Mouse (Mus musculus) liver, embryonic 14.5 days (tissue): ENCODE measurements at regions not wholly inside any gene's neighbourhood (a gene's known extent, or its start where the extent isn't known, plus 50 kb on each side); places are given as distances from the start of the nearest gene placed in this dataset.

ENCODE experiments used
- ATAC-seq: fragments of 200-750 bp; cut with Nextera tagmentation; 2 replicates; pipeline ENCODE4 v1.8.0; 2017; ENCODE audit warnings: moderate number of reproducible peaks, mild to moderate bottlenecking, moderate library complexity; ENCODE audit not compliant: insufficient read depth
- DNase-seq, 3 experiments: peaks; one replicate each; pipeline ENCODE4 v3.0.0-alpha.2; 2012 to 2013; ENCODE audit warnings: low read depth in 3 of 3, low spot score in 3 of 3
- H3K27ac ChIP-seq: fragments of 300-500 bp; sonication (generic); 2 replicates; pipeline ENCODE4 v1.5.1; 2014; ENCODE audit warnings: moderate library complexity, mild to moderate bottlenecking, control low read depth, inconsistent platforms
- H3K27me3 ChIP-seq: fragments of 300-500 bp; sonication (generic); 2 replicates; pipeline ENCODE4 v1.6.1; 2014; ENCODE audit warnings: mild to moderate bottlenecking, low read length, moderate library complexity; ENCODE audit not compliant: control insufficient read depth, insufficient read depth
- H3K36me3 ChIP-seq: fragments of 300-500 bp; sonication (generic); replicated peaks from 2 replicates; pipeline ENCODE4 v1.6.1; 2014; ENCODE audit warnings: low read depth; ENCODE audit not compliant: control insufficient read depth, insufficient read depth
- H3K4me1 ChIP-seq, 2 experiments: fragments of 200-500 bp in 1 of 2; fragments of 300-500 bp in 1 of 2; sonication (generic) in 1 of 2; replicated peaks; 2 replicates each; pipeline ENCODE4 v1.6.1; 2012 to 2014; ENCODE audit warnings: antibody characterized with exemption in 1 of 2, inconsistent platforms in 1 of 2, low read length in 1 of 2; ENCODE audit not compliant: control insufficient read depth in 2 of 2, insufficient read depth in 2 of 2
- H3K4me2 ChIP-seq: fragments of 300-500 bp; sonication (generic); 2 replicates; pipeline ENCODE4 v1.6.1; 2014; ENCODE audit warnings: low read depth, mild to moderate bottlenecking, control low read depth, moderate library complexity
- H3K4me3 ChIP-seq, 2 experiments: fragments of 200-500 bp in 1 of 2; fragments of 300-500 bp in 1 of 2; sonication (generic) in 1 of 2; 2 replicates each; pipeline ENCODE4 v1.5.1; 2012 to 2014; ENCODE audit warnings: low read depth in 2 of 2, low read length in 2 of 2, mild to moderate bottlenecking in 2 of 2, control low read depth in 1 of 2, inconsistent platforms in 1 of 2, moderate library complexity in 1 of 2; ENCODE audit not compliant: insufficient read depth in 1 of 2
- H3K9ac ChIP-seq: fragments of 300-500 bp; sonication (generic); replicated peaks from 2 replicates; pipeline ENCODE4 v1.6.1; 2014; ENCODE audit warnings: mild to moderate bottlenecking, control low read depth, moderate library complexity
- H3K9me3 ChIP-seq: fragments of 300-500 bp; sonication (generic); 2 replicates; pipeline ENCODE4 v1.6.1; 2016; ENCODE audit warnings: low read length, mixed read lengths; ENCODE audit not compliant: control insufficient read depth
- CTCF ChIP-seq: IDR thresholded peaks from 2 replicates; pipeline ENCODE4 v1.5.1; 2016; ENCODE audit warnings: antibody characterized with exemption, low read depth, control low read depth
- EP300 ChIP-seq: IDR thresholded peaks from 2 replicates; pipeline ENCODE4 v1.6.1; 2016; ENCODE audit warnings: antibody characterized with exemption, low read depth
- WGBS: fragments of 180-500 bp; shearing (Covaris S2); extraction: QIAGEN DNeasy Blood & Tissue Kit; methylation state at CpG from one replicate; pipeline ENCODE4 v1.1.7; 2014; ENCODE audit not compliant: insufficient replicate concordance; 5-methylcytosine and 5-hydroxymethylcytosine counted together

- ATAC-seq = no peak
- no peak for DNase-seq
- TF ChIP-seq EP300 = no peak
- no peak for TF ChIP-seq CTCF
- Histone ChIP-seq H3K4me1 (no peaks in the 10 kb centered on the region), H3K9ac (no peak overlapping the region), H3K36me3 (no peaks in the 10 kb centered on the region), H3K27ac (no peak overlapping the region), H3K27me3 (no peaks in the 10 kb centered on the region), H3K4me2 (no peak overlapping the region), H3K9me3 (no peaks in the 10 kb centered on the region), H3K4me3 (no peak overlapping the region)
- WGBS = 51% methylated on average over 4 of the region's 4 CpGs
Measured at GRCm38 (mm10) chr5:11983452-11983851, 65.6 kb downstream of the 4933402N22Rik start.

DNA sequence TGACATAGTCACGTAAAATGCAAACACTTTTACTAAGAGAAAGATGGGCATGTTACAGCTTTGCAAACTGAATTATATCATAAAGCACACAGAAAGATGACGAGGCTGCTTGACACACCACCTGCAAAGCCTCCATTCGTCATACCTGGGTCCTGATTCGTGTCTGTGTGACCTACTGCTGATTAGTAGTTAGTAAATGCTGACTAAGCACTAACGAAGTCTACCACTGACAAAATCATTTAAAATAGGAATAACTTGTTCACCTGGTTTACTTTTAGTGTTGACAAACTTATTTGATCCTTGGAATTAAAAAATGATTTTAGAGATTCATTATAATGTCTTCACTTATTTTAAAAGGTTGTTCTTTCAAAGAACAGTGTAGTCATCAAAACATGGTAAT is 71.3 kb downstream of the 4933402N22Rik start:
- H3K27me3 ChIP-seq = no peaks in the 10 kb centered on the region
- H3K36me3 ChIP-seq = no peaks in the 10 kb centered on the region
- DNase-seq (no peak), ATAC-seq (no peak)
- H3K4me2 ChIP-seq = no peak overlapping the region
- no peak for TF ChIP-seq EP300
- no peak for TF ChIP-seq CTCF
- no peaks in the 10 kb centered on the region for H3K4me1 ChIP-seq
- no peak overlapping the region for H3K27ac ChIP-seq
- H3K4me3 ChIP-seq = no peak overlapping the region
- WGBS = 52% methylated on average over 5 of the region's 5 CpGs
- no peak overlapping the region for H3K9ac ChIP-seq
- H3K9me3 ChIP-seq = no peaks in the 10 kb centered on the region

GRCm38 (mm10) chr5:12000777-12001176 is 82.9 kb downstream of the 4933402N22Rik start:
- H3K9ac ChIP-seq = no peak overlapping the region
- H3K4me1 ChIP-seq = no peaks in the 10 kb centered on the region
- no peak for ATAC-seq
- no peak overlapping the region for H3K27ac ChIP-seq
- no peaks in the 10 kb centered on the region for H3K27me3 ChIP-seq
- no peak for DNase-seq
- H3K9me3 ChIP-seq = no peaks in the 10 kb centered on the region
- H3K4me3 ChIP-seq = no peak overlapping the region
- H3K4me2 ChIP-seq = no peak overlapping the region
- H3K36me3 ChIP-seq = no peaks in the 10 kb centered on the region
- TF ChIP-seq EP300 (no peak), CTCF (no peak)

DNA sequence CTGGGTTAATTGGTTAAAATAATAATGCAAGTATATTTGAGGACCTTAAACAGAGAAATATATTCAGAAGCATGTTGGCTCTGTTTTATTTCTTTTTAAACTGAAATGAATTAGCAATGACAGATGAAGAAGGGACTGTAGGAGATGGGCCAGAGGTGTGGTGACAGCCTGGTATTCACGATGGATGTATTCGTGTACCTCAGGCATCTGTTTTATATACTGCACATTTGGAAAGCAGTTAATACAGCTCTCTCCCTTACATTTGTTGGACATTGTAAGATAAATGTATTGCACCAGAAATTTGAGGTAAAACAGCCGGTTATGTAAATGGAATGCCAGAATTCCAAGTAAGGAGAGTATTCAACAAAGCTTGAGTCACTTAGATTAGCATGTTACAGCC is 88.6 kb downstream of the 4933402N22Rik start:
- WGBS = 69% methylated on average over 3 of the region's 3 CpGs
- no peak for ATAC-seq
- TF ChIP-seq CTCF (no peak), EP300 (no peak)

GRCm38 (mm10) chr5:12016332-12016731 is 98.5 kb downstream of the 4933402N22Rik start:
- H3K4me2 ChIP-seq = no peak overlapping the region
- no peaks in the 10 kb centered on the region for H3K36me3 ChIP-seq
- H3K27ac ChIP-seq = no peak overlapping the region
- no peaks in the 10 kb centered on the region for H3K4me1 ChIP-seq
- ATAC-seq (no peak), DNase-seq (no peak)
- H3K4me3 ChIP-seq = no peak overlapping the region
- no peak overlapping the region for H3K9ac ChIP-seq
- TF ChIP-seq CTCF (no peak), EP300 (no peak)
- H3K9me3 ChIP-seq = no peaks in the 10 kb centered on the region
- no peaks in the 10 kb centered on the region for H3K27me3 ChIP-seq
- WGBS = 45% methylated on average over 1 of the region's 1 CpGs

More for the DNA sequence above, 88.6 kb downstream of the 4933402N22Rik start:
- Histone ChIP-seq H3K9ac (no peak overlapping the region), H3K4me2 (no peak overlapping the region), H3K4me1 (no peaks in the 10 kb centered on the region), H3K27ac (no peak overlapping the region), H3K27me3 (no peaks in the 10 kb centered on the region), H3K36me3 (no peaks in the 10 kb centered on the region), H3K9me3 (no peaks in the 10 kb centered on the region), H3K4me3 (no peak overlapping the region)
- no peak for DNase-seq

DNA sequence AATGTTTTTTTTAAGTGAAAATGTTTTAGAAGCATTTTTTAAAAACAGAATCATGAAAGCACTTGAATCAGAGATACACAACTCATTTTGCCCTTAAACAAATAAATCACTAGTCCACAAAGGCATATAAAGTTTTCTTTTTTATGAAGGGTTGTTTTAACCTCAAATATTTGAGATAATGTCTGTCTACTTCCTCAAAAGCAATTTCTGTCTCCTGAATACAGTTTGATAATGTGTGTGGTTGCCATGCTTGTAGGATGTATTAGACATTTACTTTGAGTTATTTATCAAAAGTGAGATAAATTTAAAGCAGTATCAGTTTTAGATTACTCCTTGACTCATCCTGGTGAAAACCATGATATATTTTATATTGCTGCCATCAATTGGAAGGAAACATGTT is 102.6 kb downstream of the 4933402N22Rik start:
- no peaks in the 10 kb centered on the region for H3K9me3 ChIP-seq
- no peaks in the 10 kb centered on the region for H3K4me1 ChIP-seq
- DNase-seq (no peak), ATAC-seq (no peak)
- H3K27me3 ChIP-seq = no peaks in the 10 kb centered on the region
- no peak overlapping the region for H3K4me3 ChIP-seq
- no peak overlapping the region for H3K27ac ChIP-seq
- H3K4me2 ChIP-seq = no peak overlapping the region
- H3K9ac ChIP-seq = no peak overlapping the region
- no peaks in the 10 kb centered on the region for H3K36me3 ChIP-seq
- TF ChIP-seq CTCF = no peak
- no peak for TF ChIP-seq EP300
